Mouse (Mus musculus) neutrophil, adult 5-6 weeks (primary cell): ENCODE measurements around the gene Sstr5. TPM values are rescaled to one million over a fixed set of nuclear protein-coding genes. Genes with fewer than 3 reads are reported as not detected.
A peak's percentile ranks its signal among the peaks of the same experiment; 100 is the strongest.

Experiments used
- ATAC-seq: fragments of 151-379, 151-347 bp; 2 replicates; pipeline ENCODE4 v1.8.0; 2017; ENCODE audit warnings: mild to moderate bottlenecking, moderate TSS enrichment; ENCODE audit not compliant: insufficient number of reproducible peaks, poor library complexity, low FRiP score, severe bottlenecking; ENCODE audit errors: extremely low read depth
- total RNA-seq: library from RNA; stranded (forward); fragments of 200-1000 nt; gene quantifications from 2 replicates; pipeline ENCODE4 v1.2.3, GENCODE M21; 2017

Sstr5 gene
- total RNA-seq, 1 experiment from 2014 or later = not detected

- no peak for ATAC-seq
Measured at GRCm38 (mm10) chr17:25475946-25476744, 20.9 kb downstream of the Sstr5 start.

DNA sequence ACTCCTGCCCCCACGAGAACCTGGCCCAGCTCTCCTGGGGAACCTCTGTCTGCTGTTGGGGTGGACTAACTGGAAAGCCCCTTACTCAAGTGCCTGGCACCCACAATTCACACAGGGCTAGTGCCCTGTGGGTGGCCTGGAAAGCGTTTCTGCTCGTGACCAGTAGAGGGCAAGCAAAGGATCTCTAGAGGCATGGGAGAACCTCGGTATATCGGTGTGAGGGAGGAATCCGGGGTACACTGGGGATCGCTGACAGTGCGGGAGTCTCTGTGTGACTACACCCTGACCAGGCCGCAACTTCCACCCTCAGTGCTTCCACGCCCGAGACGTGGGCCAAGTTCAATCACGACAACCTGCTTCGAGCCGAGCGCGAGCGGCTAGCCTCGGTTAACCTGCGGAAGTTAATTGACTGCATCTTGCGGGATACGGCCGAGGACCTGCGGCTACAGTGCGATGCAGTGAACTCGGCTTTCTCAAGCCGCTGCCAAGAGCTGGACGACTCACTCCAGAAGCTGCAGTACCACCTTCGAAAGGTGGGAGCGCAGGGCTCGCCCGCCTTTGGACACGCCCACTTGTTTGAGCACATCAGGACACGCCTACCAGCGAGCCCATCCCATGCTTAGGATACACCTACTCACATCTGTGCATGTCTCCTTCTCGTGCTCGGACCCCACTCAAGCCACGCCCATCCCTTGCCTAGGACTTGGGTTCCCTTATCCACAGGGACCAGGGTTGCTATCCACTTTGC is 22.6 kb downstream of the Sstr5 start:
- ATAC-seq = peak; percentile 53; the same call in 1 of the 2 replicates

- ATAC-seq = no peak
Measured at GRCm38 (mm10) chr17:25472044-25472443, 25.0 kb downstream of the Sstr5 start.

DNA sequence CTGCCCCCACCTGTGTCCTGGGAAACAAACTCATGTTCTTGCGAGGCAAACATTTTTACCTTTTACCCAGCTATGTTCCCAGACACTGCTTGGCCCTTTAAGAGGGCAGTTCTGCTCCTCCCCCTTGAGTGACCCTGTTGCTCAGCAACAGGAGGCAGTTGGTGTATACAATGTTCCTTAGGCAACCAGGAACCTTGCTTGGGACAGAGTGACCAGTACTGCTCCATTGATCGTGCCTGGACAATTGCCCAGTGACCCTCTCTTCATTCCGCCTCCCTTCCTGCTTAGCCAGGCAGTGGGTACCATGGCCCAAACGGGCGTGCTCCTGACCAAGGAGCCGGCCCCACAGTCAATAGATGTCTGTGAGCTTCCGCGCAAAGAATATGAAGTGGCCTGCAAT is 25.7 kb downstream of the Sstr5 start:
- no peak for ATAC-seq

- ATAC-seq = no peak
Measured at GRCm38 (mm10) chr17:25469798-25470197, 27.3 kb downstream of the Sstr5 start.

GRCm38 (mm10) chr17:25468301-25468700 is 28.8 kb downstream of the Sstr5 start:
- ATAC-seq = no peak

DNA sequence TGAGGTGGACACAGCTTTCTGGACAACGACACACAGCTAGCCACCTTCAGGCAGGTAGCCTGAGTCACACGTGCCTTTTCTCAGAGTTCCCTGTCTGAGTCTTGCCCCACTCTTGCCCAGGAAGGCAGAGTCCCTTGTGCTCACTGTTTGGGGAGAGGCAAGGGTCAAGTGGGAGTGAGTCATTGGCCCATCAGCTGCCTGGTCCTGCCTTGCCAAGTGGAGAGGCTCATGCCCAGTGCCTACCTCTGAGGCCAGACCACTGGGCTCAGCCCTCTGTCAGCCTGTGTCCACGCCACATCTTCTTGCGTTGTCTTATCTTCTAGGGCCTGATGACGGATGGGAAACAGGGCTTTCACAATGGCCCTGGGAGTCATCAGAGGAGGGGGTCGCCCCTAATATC is 29.3 kb downstream of the Sstr5 start:
- no peak for ATAC-seq

DNA sequence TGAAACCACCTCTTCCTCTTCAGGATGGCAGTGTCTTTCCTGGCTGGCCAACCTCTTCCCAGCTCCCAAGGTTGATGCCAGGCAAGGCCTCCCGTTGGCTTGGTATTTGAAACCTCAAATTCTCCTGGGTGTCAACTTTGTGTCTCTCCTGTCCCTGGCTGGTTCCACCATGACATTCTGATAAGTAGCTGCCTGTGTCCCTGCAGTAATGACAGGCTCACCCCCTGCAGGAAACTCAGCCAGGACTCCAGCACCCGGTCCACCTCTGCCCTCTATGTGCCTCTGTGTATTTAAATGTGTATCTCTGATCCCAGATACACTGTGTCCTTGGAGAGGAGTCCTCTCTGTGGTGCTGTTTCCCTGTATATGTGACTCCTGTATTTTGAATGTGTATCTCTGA is 30.8 kb downstream of the Sstr5 start:
- ATAC-seq = no peak

DNA sequence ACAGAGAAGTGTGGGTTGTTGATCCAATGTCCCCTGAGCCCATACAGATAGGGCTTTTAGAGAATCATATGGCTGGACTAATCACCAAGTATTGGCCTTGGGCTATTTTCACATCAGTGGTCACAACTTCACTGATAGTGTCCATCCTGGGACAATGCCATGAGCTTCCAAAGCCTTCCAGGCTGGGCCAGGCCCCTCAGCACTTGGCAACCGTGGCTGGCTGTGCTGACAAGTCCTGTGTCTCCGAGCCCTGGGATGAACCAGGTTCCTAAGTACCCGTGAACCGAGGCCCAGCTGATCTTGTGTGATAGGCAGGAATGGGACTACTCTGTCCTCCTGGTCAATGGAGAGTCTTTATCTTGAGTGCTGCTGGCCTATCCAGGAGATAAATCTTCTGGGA is 33.0 kb downstream of the Sstr5 start:
- no peak for ATAC-seq

DNA sequence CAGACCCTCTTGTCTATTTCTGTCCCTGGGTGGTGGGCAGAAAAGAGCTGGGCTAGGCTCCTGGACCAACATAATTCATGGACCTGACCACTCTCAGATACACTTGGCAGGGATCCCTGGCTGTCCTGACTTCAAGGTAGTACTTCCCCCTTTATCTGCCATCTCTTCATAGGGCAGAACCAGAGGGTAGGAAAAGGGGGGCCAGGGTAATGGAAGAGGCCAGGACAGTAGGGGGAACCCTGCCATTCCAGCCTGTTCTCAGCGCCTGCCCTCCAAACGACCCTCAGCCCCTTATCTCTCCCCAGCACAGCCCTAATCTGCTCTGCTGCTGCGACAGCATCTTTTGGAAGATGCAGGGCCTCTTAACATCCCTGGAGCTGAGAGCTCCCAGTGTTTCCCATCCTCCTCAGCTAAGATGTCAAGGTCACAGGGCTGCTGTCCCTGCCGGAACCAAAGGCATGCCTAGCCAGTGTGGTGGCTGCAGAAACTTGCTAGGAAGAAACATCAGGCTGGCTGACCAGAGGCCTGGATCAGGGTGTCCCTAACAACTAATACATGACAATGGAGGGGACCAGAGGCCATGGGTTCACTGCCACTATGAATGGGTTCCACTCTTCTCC is 33.7 kb downstream of the Sstr5 start:
- no peak for ATAC-seq

DNA sequence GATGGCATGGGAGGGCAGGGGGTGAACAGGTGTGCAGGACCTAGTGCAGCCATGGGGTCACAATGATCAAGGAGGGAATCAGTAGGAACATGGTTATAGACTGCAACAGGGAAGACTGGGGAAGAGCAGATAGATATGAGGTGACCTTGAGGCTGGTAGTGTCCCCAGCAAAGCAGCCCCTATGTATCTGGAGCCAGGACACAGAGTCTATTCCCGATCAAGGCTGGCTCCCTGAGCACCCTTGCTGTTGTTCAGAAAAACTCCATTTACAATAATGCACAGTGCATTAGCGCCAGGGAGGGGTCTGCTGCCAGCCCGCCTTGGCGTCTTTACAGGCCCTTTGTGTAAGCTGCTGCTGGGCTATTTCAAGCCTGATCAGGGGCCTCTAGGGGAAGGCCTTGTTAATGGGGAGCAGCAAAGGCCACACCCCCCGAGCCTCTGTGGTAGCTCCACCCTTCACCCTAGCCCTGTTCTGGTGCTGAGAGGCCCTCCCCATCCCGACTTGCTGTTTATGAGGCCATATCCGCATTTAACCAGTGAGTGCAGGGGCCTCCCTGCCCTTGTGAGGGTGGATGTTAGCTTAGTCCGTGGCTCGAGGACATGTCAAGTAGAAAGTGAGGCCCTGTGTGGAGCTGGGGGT is 34.7 kb downstream of the Sstr5 start:
- ATAC-seq = no peak

- ATAC-seq = no peak
Measured at GRCm38 (mm10) chr17:25456540-25456939, 40.5 kb downstream of the Sstr5 start.

DNA sequence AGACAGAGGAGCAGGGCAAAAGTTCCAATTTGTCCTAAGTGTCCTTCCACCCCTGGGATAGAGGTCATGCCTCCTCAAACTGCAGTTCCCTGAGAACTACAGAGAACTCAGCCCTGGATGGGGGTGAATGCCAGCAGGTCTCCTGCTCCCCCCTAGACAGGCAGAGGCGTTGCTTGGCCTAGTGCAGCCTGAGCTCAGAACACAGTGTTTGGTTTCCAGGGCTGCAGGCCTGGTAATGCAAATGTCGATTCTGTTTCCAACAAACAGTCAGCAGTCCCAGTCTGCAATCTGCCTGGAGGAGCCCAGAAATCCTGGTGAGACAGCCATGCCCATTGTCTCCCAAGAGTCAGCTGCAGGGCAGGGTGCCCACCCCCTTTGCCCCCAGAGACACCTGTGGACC is 42.8 kb downstream of the Sstr5 start, which contains the start of gene Tekt4:
Gene Tekt4, plus strand, starts transcription at position 344 of the 400 bp plus-strand sequence.
- no peak for ATAC-seq

- no peak for ATAC-seq
Measured at GRCm38 (mm10) chr17:25452246-25452965, 44.7 kb downstream of the Sstr5 start.

DNA sequence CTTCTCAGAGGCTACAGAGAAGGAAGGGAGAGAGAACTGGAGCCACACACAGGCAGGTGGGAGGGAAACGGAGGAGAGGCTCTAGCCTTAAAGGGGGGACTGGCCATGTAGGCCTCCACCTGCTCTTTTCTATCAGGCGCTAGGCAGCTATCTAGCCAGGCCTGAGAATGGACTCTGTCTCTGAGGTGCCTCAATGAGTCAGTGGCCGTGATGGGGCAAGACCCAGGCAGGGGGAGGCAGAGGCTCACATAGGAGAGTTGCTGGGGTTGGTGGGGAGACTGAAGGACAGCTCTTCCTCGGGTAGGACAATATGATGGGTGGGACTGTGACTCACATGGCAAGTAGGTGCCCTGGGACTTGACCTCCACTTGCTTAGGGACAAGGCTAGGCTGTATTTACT is 46.8 kb downstream of the Sstr5 start:
- ATAC-seq = no peak

- ATAC-seq = no peak
Measured at GRCm38 (mm10) chr17:25447865-25448264, 49.2 kb downstream of the Sstr5 start.

- no peak for ATAC-seq
Measured at GRCm38 (mm10) chr17:25445841-25446240, 51.2 kb downstream of the Sstr5 start.

DNA sequence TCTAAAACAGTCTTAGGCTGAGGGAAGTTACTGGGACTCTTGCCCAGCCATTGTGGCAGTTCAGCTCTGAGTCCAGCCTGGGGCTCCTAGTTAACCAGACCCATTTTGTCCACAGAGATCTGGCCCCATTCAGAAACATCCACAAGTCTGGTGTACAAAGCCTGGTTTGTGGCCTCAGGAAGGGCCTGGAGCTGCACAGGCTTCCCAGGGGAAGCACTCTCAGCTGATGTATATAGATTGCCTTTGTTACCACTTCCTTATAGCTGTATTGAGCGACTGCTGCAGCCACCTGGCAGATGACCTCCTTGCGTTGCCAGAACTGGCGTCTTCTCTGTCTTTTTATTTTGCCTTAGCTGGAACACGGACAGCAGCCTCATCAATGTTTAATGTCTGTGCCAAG is 52.0 kb downstream of the Sstr5 start:
- ATAC-seq = no peak

- ATAC-seq = no peak
Measured at GRCm38 (mm10) chr17:25442889-25443288, 54.2 kb downstream of the Sstr5 start.
